Mouse (Mus musculus) C2C12 (cell line): ENCODE data around the gene Ipmk. TPM values are rescaled to one million over a fixed set of nuclear protein-coding genes. Genes with fewer than 3 reads are reported as not detected.

Experiments
- H3K27me3 ChIP-seq: one replicate; pipeline ENCODE4 v1.6.1; 2011; ENCODE audit not compliant: control insufficient read depth, insufficient read depth, insufficient read length
- H3K36me3 ChIP-seq: one replicate; pipeline ENCODE4 v1.6.1; 2011; ENCODE audit not compliant: control insufficient read depth, insufficient read depth
- H3K4me3 ChIP-seq: one replicate; pipeline ENCODE4 v1.5.1; 2011; ENCODE audit warnings: mild to moderate bottlenecking, control low read depth; ENCODE audit not compliant: poor library complexity, insufficient read depth, severe bottlenecking
- H3K79me2 ChIP-seq: one replicate; pipeline ENCODE4 v1.6.1; 2011; ENCODE audit not compliant: control insufficient read depth, insufficient read depth
- H3K79me3 ChIP-seq: one replicate; pipeline ENCODE4 v1.6.1; 2011; ENCODE audit warnings: low read depth, control low read depth
- H3ac ChIP-seq: one replicate; pipeline ENCODE3; 2011; ENCODE audit warnings: low read depth; ENCODE audit not compliant: control insufficient read depth, insufficient read length
- CEBPB ChIP-seq: IDR thresholded peaks from one replicate; pipeline ENCODE4 v1.6.1; 2011; ENCODE audit warnings: low read depth, mild to moderate bottlenecking, control low read depth, moderate library complexity
- CTCF ChIP-seq: IDR thresholded peaks from one replicate; pipeline ENCODE4 v1.5.1; 2011; ENCODE audit not compliant: control insufficient read depth, insufficient read depth, insufficient read length
- FOSL1 ChIP-seq: IDR thresholded peaks from one replicate; pipeline ENCODE4 v1.8.0; 2011; ENCODE audit warnings: mild to moderate bottlenecking, low read length; ENCODE audit not compliant: poor library complexity, insufficient read depth, severe bottlenecking
- MAX ChIP-seq: IDR thresholded peaks from one replicate; pipeline ENCODE4 v1.6.1; 2011; ENCODE audit warnings: mild to moderate bottlenecking, control low read depth
- MYOD1 ChIP-seq: IDR thresholded peaks from one replicate; pipeline ENCODE4 v1.6.1; 2011; ENCODE audit warnings: low read depth; ENCODE audit not compliant: control insufficient read depth, insufficient read length
- MYOG ChIP-seq: IDR thresholded peaks from one replicate; pipeline ENCODE4 v1.6.1; 2011; ENCODE audit not compliant: control insufficient read depth, insufficient read length; ENCODE audit errors: extremely low read depth
- USF1 ChIP-seq: IDR thresholded peaks from one replicate; pipeline ENCODE4 v1.6.1; 2011; ENCODE audit warnings: low read depth, mild to moderate bottlenecking, control low read depth, moderate library complexity
- polyA plus RNA-seq: library from polyadenylated mRNA; unstranded; fragments of >200 nt; fragmentation: generic; extraction: Trizol; gene quantifications from one replicate; pipeline ENCODE4 v1.2.1, GENCODE M21; 2012; ENCODE audit warnings: missing spikeins

Gene Ipmk
- polyA plus RNA-seq, 1 experiment = 9.2 TPM

DNA sequence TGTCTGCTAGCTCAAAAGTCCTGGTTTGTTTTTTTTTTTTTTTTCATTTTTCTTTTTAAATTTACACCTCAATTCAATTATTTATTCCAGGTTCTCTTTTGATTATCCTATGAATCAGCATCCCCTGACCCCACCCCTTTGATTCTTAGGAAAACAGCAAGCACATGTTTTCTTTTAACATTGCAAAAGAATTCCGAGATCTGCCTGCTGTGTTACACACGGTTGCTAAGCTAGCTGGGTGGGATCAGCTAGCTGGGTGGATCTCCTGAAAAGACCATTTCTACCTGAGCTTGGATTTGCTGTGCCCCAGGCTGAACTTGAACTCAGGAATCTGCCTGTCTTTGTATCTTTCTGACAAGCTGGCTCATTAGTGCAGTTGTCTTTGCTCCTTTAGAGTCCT, 1.5 kb upstream of the Ipmk start:
- TF ChIP-seq USF1 (no peak), CTCF (no peak), CEBPB (no peak), MAX (no peak), MYOD1 (no peak), FOSL1 (no peak), MYOG (no peak)
- peaks cover 69% of the 10 kb centered on the region for H3K79me2 ChIP-seq
- peaks cover 8% of the 10 kb centered on the region for H3K36me3 ChIP-seq
- no peaks in the 10 kb centered on the region for H3K27me3 ChIP-seq
- peaks cover 45% of the 10 kb centered on the region for H3K79me3 ChIP-seq
- no peak overlapping the region for H3ac ChIP-seq
- no peak overlapping the region for H3K4me3 ChIP-seq

DNA sequence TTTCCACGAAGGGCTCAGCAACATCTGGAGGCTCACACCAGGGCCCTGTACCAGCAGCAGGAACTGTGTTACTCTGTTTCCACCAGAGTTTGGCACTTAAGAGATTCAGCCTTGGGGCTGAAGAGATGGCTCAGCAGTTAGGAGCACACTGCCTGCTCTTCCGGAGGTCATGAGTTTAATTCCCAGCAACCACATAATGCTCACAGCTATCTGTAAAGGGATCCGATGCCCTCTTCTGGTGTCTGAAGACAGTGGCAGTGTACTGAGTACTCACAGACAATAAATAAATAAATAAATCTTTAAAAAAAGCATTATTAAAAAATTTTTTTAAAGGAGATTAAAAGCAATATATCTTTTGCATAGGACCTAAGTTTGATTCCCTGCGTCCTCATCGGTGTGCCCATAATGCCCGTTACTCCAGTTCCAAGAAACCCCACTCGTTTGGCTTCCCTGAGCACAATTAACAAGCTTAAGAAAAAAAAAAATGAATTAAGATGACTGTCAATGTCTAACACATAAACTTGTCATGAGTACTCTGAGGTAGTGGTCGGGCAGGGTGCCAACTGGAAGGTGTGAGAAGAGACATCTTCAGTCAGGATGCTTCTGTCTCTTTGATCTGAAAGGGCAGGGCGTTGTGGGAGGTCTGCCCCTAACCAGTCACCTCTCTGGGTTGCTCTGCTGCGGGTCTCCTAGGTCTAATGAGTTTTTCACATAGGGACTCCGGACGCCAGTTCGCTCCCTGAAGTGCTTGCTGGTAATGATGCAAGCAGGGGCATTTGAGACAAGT, 648 bp upstream of the Ipmk start:
- Histone ChIP-seq H3K27me3 (no peaks in the 10 kb centered on the region), H3K36me3 (peaks cover 13% of the 10 kb centered on the region), H3K79me2 (peaks cover 69% of the 10 kb centered on the region), H3K4me3 (peak overlapping the region; percentile 96), H3K79me3 (peaks cover 46% of the 10 kb centered on the region), H3ac (peak overlapping the region; percentile 72)
- peak; percentile 8 for TF ChIP-seq CEBPB
- TF ChIP-seq MYOG = no peak
- no peak for TF ChIP-seq MYOD1
- TF ChIP-seq CTCF = no peak
- no peak for TF ChIP-seq FOSL1

- H3K79me2 ChIP-seq = peaks cover 69% of the 10 kb centered on the region
Observed at GRCm38 (mm10) chr10:71347964-71348636, 537 bp downstream of the Ipmk start.

DNA sequence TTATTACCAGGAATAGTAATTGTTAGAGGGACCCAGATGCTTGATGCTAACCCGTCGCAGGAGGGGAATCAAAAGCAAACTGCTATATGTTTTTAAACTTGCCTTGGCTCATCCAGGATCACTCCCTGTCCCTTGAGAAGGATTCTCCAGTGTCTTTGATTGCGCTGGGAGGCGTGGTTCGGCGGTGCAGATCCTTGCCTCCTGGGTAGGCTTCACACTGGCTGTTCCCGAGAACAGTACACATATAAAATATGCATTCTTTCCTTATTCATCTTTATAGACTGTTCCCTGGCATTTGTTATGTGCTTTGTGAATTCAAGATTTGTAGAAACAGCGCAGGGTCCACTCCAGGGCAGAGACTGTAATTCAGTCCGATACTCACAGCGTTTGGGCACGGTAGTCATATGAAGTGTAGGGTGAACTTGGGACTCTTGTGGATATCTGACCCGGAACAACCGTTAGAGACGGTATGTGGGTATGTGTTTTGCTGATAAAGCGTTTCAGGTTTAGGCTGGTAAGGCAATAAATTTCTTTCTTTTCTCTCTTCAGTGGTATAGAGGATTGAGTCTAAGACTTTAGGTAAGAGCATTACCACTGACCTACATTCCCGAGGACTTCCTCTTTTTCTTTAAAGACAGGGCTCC, 1.2 kb downstream of the Ipmk start:
- TF ChIP-seq CEBPB (no peak), MYOG (no peak), MAX (no peak), MYOD1 (no peak)
- Histone ChIP-seq H3K4me3 (peak overlapping the region; percentile 96), H3K27me3 (no peaks in the 10 kb centered on the region), H3K36me3 (peaks cover 18% of the 10 kb centered on the region), H3K79me2 (peaks cover 69% of the 10 kb centered on the region), H3ac (peak overlapping the region; percentile 92), H3K79me3 (peaks cover 40% of the 10 kb centered on the region)

More at GRCm38 (mm10) chr10:71347964-71348636, 537 bp downstream of the Ipmk start:
- H3K79me3 ChIP-seq = peaks cover 44% of the 10 kb centered on the region
- TF ChIP-seq USF1 = no peak
- no peak for TF ChIP-seq MAX
- TF ChIP-seq MYOG = no peak
- TF ChIP-seq FOSL1 = no peak
- no peak for TF ChIP-seq CTCF
- TF ChIP-seq CEBPB = no peak
- TF ChIP-seq MYOD1 = no peak
- peak overlapping the region; percentile 96 for H3K4me3 ChIP-seq
- H3K27me3 ChIP-seq = no peaks in the 10 kb centered on the region
- H3K36me3 ChIP-seq = peaks cover 13% of the 10 kb centered on the region
- H3ac ChIP-seq = peak overlapping the region; percentile 92

- H3K79me2 ChIP-seq = peaks cover 69% of the 10 kb centered on the region
- no peak overlapping the region for H3K4me3 ChIP-seq
- TF ChIP-seq FOSL1 (no peak), CTCF (no peak), MAX (no peak), MYOG (no peak), MYOD1 (no peak)
- H3K79me3 ChIP-seq = peaks cover 38% of the 10 kb centered on the region
- H3ac ChIP-seq = no peak overlapping the region
- H3K36me3 ChIP-seq = peaks cover 19% of the 10 kb centered on the region
- H3K27me3 ChIP-seq = no peaks in the 10 kb centered on the region
Observed at GRCm38 (mm10) chr10:71349290-71349689, 1.7 kb downstream of the Ipmk start.
